Mouse (Mus musculus) cerebellum, adult 11 months (tissue): ENCODE results near the gene Mylk.

Experiments used
- DNase-seq: peaks from one replicate; pipeline ENCODE4 v3.0.0; 2022

The Mylk gene

DNA sequence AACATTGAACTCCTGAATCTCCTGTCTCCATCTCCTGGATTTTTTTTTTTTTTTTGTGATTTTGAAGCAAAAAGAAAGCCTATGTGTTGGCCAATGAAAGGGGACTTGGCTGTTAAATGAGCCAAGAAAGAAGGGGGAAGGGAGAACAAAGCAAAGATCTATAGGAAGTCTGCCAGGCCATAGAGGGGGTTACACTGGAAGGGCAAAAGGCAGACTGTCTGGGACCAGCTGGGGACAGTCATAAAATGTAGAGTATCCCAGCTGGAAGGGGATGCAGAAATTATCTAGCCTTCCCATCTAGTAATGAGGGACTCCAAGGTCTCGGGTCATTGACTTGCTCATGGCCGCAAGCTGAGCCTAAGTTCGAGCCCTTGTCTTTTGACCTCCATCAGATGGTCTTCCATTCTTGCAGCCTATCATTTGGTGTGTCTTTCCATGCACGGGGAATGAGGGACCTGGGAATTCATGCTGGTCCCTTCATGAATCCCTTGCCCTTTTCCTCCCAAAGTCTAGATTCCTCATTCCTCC lies 172.4 kb downstream of the Mylk start:
- no peak for DNase-seq

DNA sequence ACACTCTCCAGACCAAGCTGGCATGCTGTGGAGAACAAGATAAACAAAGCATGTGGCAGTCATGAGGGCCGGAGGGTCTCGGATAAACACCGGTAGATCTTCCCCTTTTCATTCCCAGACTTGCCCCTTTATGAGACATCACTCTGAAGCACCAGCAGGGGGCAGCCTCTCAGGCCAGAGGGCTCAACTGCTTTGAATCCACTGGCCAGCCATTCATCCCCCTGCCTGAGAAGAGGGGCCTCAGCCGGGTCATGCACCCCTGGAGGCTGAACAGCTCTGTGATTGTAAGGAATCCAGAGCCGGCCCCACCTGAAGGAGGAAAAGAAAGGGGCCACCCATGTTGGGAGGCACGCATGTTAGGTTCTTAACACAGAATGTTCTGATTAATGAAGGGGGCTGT lies 175.2 kb downstream of the Mylk start:
- no peak for DNase-seq

DNA sequence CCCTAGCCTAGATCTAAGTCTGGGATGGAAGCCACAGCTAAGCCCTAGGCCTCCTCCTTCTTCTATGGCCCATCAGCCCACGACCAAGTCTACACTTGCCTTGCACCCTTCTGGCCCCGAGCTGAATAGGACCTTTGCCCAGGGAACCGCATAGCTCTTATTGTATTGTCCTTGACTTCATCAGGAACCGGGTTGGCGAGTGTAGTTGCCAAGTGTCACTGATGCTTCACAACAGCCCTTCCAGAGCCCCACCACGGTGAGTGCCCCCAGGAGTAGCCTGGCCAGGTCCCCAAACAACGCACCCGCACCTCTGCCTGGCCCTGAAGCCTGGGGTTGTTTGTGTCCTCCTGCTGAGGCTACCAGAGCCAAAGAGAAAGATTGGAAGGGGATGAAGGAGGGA lies 175.9 kb downstream of the Mylk start:
- DNase-seq, result no peak

DNA sequence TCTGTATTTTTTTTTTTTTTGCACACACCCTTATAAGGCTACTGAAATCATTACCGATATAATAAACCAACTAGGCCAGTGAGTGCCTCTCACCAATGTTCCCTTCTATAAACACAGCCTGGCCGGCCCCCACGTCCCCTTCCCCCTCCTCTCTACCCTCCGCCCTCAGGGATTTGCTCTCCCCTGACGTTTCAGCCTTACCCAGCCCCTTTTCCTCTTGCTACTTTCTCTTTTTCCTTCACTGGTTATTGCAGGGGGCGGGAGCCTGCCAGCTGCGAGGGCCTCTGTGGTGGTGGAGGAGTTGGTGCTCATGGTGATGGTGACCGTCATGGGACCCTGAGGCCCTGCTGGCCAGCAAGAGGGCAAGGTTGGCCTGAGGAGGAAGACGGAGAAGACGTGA lies 176.3 kb downstream of the Mylk start:
- DNase-seq, result no peak

DNA sequence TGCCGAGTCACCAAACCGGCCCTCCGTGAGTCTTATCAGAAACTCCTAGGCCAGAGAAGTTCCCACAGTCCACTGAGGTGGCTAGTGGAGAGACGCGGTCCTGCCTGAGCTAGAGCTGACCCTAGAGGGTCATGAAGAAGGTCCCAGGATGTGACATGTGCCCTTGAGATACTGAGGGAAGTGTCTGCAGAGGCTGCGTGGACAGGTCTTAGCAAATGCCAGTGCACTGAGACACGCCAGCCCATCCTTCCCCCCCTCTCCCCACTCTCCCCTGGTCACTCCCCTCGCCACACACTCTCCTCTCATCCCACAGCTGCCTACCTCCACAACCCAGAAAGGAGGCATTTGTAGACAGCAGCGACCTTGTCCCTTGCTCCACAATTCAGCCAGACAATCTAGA lies 178.6 kb downstream of the Mylk start:
- no peak for DNase-seq

DNA sequence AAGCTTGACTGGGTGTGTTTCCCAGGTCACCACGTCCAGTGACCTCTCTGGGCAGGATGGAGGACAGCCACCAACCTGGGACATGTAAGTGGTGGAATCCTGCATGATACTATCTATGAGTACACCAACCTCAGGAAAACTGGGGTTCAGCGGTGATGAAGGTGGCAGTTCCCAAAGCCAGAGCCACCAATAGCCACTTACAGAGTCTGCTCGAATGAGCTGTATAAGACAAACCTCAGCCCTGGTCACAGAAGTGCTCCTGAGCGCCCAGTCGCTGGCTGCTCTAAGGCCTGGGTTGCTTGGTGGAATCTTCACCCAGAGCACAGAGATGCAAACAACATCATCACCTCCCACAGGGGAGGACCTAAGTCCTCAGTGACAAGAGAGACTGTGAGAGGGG lies 179.3 kb downstream of the Mylk start:
- DNase-seq, result no peak

DNA sequence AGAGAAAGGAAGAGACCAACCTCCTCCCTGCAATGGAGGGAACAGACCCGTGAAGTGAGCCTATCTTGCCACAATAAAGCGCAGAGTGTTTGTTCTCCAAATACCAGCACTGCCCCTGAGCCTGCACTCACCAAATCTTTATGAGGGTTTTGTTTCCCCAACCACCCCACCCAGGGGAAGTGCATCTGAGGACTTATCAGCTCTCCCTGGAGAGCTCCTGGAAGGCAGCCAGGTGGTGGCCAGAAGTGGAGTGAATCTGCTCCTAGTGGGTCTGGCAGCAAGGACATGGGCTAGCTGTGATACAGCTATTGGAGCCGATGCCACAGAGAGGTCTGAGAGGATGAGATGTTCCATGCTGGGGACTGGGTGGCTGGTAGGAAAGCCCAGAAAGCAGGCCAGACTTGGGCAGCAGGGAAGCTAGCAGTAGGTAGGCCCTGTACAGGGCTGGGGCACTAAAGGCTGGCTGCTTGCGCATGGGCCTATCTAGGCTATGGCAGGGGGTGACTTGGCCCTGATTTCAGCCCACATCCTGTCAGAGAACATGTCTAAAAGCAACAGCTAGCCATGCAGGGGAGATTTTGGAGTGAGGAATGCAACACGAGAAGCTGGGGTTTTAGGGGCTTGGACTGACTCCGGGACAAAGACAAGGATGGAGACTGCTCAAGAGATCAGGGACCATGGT lies 180.1 kb downstream of the Mylk start:
- no peak for DNase-seq

DNA sequence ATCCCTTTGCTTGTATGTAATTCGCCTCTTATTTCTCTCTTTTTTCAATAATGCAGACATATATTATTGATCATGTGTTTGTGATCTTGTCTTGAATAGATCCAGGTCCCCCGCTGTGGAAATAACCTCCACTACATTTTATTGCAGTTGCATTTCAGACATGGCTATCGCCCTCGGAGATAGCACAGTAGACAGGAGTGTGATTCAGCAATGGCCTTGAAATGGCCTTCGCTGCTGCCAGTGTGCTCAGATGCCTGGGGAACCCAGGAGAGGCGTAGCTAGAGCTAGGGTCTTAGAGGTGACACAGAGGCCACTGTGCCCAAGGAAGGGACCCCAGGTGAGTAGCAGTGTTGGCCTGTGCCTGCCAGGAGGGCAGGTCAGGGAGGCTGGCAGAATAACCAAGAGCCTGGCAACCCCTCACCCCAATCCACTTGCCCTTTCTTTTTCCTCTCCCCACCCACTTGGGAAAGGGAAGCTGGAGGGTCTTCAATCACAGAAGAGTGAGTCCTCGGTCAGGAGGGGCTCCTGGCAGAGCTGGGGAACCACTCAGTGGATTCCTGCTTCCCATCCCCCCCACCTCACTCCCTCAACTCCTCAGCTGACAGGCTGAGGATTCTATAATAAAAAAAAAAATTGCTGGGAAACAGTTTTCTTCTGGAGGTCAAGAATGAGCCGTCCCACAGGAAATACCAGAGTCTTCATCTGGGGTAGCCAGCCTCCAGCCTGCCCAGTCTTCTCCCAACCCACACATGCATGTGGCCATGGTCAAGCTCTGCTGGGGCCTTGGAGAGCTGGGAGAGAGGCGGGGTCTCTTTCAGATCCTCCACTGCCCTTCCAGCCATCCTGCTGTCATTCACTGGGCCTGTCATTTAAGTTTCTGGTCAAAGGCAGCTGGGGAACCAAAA lies 181.8 kb downstream of the Mylk start:
- no peak for DNase-seq

DNA sequence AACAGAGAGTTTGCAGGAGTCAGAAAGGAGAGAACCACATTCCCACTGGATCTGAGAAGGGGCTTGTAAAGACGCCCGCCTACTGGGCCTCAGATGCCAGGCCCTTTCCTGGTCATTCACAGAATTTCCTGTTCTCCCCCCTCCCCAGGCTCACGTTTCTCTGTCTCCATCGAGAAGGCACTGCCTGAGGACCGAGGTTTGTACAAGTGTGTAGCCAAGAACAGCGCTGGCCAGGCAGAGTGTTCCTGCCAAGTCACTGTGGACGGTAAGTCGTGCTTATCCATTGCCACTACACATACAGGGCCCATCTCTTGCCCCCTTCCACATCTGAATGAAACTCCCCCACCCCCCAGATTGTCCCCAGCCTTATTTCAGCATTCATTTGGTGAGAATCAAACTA lies 184.7 kb downstream of the Mylk start:
- no peak for DNase-seq

DNA sequence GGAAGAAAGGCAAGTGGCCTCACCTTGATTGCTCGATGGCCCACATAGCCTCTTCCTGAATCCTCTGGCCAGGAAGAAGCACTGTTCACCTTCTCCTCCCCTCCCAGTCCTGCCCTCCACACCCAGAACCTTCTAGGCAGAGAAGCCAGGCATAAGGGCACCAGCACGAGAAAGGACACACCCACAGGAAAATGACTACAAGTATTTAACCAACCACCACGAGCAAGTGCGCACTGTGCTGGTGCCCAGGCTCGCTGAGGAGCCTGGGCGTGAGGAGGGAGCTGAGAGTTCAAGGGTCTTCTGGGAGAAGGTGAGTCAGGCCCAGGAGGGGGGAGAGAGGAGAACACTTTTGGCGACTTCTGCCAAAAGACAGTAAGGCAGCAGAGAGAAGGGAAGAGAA lies 185.1 kb downstream of the Mylk start:
- no peak for DNase-seq

DNA sequence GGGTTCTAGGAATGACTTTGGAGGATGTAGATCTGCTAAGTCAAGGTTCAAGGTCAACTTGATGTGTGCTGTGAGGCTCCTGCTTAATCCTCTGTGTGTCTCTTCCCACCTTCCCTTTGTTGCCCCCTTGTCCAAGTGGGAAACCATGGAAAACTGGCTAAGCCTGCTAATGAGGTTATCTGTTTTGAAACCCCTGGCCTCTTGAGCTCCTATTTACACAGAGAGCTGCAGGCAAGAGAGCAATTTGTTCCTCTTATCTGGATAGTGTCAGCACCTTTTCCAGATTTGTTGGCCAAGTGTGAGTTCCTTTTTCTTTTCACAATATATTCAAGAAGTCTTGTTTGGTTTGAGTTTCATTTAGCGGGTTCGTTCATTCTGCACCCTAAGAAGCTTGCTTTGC lies 186.3 kb downstream of the Mylk start:
- DNase-seq, result no peak

DNA sequence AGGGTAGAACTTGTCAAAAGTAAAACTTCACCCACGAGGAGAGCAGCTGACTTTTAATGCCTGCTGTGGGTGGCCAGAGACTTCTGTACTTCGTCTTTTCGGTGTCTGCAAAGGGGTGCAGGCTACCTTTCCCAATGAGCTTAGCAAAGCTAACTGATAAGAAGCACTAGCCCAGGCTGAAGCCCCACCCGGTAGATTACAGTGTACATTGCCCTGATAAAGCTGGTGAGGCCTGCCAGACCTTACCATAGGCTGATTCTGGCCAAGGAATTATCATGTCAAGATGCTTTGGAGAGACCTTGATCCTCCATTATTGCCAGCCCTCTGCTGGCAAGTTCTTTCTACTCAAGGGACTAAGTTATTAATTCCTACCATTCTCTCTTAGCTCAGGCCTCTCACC lies 188.2 kb downstream of the Mylk start:
- no peak for DNase-seq

DNA sequence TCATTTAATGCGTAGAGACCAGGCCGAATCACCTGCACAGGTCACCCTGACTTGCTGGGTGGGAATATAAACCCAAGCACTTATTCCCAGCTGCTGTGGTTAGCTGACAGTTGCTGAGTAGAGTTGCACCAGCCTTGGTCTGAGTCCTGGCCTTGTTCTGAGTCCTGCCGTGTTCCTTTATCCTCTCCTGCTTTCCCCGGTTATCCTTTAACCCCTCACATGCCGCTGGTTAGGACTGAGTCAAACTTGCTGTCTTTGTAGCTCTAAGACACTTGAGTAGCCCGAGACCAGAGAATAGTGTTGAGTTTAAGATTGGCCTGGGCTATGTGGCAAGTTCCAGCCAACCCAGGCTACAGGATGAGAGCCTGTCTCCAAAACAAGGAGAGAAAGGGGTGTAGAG lies 189.5 kb downstream of the Mylk start:
- no peak for DNase-seq

DNA sequence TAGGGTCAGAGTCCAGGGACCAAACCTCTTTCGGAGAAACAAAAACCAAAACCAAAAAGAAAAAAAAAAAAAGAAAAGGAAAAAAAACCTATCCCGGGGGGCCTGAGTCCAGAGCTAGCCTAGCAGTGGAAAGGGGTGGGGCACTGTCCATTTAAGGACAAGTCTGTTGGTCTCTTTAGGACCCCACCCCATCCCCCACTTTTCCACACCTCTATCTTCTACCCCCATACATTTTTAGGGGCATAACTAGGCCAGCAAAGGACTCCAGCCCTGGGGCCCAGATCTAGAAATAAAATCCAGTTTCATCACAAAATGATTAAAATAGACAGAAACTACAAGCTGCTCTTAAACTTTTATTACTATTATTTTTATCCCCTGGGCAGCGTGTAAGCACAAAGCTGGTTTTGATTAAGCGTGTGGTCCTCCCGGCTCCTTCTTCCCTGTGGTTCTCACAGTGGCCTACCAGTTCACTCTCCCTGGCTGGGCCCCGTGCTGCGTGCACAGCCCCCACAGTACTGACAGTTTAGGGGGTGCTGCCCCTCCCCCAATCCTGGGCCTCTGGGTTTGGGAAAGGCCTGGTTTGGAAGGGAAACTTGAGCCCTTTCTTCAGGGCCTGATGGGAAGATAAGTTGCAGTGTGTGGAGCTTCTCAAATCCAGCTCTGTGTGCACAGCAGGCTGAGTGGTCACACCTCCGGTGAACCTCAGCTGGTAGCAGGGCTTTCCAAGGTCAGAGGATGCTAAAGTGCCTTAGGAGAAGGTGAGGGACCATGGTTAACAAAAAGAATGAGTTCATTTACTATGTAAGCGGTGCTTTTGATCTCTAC lies 190.7 kb downstream of the Mylk start:
- DNase-seq, result no peak

DNA sequence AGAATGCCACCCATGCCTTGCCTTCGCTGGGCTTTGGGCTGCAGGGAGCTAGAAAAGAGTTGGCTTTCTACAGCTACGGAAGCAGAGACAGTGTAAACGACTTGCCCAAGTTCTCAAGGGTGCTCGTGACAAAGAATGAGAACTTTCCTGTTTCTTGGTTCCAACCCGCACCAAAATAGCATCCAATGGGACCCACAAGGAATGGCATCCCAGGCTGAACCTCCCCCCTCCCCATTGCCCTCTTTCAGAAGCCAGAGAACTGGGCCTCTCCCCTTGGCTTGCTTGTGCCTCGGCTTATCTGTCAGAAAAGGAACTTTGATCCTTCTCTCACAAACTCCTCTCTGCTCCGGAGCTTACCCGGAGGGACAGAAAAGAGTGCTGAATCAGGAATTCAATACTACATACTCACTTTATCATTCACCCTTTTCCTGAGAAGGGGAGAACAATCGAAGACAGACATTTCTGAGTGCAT lies 191.4 kb downstream of the Mylk start:
- no peak for DNase-seq

DNA sequence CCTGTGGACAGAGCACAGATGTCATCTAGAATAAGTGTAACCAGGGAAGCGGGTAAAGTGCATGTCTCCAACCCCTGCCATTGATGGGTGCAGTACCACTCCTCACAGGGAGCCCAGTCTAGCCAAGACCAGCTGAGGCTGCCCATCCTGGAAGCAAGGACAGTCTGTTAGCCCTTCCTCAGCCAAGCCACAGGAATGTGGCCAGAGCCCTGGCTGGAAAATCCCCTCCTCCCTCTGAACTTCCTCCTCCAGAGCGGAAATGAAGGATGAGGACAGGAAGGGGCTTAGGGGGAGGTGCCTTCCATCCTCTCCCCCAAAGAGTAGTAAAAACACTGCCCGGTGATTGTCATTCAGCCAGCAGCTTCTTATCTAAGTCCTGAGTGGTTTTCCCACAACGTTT lies 192.6 kb downstream of the Mylk start:
- no peak for DNase-seq

DNA sequence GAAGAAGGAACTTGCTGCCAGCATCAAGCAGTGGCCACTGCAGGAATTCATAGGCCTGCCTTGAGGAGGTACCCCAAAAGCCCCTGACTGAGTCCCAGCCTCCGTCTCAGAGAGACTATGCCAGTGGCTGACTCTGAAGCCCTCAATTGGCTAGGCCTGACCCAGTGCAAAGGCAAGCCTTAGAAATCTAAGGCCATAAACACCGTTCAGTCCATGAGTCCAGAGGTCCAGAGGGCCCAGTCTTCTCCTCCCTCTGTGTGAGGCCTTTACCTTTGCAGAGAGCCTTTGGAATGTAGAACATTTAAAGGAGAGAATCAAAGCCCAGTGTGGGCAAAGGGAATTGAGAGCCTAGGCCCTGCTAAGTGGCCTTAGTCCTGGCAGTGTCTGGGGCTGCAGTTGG lies 193.2 kb downstream of the Mylk start:
- no peak for DNase-seq

DNA sequence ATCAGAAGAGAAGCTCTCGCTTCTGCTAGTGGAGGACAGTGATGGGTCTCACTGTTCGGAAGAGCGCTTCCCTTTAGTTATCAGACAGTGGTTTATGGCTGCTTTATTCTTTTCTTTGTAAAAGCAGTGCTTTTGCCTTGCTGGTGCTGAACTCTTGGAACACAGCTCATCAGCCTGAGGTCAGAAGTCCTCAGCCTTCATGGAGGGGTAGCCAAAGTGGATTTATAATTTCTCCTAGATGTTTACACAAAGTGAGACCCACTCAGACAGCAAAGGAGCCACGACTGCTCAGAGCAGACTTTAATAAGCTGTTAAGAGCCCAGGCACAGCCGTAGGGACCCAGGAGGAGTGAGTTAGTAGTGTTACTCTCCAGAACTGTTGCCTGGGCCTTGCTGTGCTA lies 194.9 kb downstream of the Mylk start:
- no peak for DNase-seq

DNA sequence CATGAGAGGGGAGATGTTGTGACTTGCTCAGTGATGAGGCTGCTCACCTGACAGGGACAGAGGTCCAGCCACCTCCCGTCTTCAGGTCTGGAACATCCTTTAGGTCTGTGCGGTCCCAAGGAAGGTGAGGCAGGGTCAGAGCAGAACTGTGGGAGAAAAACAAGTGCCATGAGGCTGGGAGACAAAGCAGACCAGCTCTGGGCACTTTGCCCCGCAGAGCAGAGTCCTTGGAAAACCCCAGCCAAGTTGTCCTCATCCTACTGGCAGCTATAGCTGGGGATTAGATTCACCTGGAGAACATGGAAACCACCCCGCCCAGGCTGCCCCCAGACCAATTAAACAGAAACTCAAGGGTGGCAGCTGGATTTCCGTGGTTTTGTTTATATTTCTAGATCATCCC lies 195.4 kb downstream of the Mylk start:
- DNase-seq, result no peak

DNA sequence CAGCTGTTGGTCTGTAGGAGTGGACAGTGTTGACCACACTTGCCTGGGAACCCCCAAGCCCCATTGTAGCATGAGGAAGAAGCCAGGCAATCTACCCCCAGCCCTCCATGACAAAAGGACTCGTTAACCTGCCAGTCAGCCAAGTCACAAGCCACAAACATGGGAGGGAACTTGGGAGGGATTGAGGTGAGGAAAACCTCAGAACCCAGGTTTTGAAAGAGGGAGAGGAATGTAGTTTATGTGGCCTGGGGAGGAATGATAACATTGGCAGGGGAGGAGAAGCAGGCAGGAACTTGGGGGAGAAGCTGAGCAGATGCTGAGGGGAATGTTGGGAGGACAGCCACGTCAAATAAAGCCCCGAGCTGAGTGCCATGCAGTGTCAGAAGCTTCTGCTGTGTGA lies 196.9 kb downstream of the Mylk start:
- no peak for DNase-seq

DNA sequence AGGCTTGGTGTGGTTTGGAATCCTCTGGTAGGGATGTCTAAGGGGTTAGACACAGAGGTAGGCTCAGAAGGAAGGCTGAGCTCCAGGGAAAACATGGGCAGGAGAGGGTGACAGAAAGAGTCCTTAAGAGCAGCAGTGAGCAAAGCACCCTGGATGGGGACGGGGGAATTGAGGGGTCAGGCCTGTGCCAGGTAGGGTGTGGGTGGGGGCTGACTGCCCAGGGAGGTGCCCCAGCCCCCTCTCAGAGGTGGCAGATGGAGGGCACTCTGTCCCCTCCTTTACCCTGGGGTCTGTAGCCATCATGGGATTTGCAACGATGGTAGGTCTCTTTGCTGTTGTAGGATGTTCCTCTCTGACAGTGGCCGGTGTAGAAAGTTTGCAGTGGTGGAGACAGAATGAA lies 201.3 kb downstream of the Mylk start:
- DNase-seq, result no peak

DNA sequence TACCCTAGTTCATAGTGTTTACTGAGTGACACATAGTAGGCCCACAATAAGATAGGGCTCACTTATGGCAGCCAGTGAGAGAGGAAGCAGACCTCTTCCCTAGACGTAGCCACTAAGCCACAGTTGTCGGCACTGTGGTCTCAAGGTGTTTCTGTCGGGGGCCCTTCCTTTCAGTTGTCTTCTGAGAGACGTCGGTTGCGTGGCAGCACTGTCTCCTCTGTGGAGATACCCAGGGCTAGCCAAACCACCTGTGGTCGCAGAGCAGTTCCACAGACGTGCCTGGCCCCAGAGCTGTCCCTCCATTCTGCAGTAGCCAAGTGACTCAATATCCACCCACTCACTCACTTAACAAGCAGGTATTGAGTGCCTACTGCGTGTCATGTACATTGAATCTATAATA lies 205.9 kb downstream of the Mylk start:
- DNase-seq, result no peak

DNA sequence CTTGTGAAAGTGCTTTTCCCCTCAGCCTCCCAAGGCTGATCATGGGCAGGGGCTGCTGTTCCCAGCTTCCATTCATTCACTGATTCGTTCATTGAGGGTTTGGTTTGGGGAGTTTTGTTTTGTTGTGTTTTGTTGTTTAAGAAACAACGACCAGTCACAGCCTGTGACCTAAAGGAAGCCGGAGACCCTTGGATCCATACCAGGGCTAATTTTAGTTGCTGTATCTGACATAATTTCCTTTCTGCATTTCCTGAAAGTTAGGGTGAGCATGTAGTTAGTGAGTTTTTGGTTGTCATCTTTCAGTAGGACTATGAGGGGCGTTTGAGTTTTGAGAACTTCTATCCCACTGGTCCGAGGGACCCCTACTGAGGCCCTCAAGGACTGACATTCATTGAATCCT lies 207.2 kb downstream of the Mylk start:
- DNase-seq, result no peak
